Mouse (Mus musculus) hindbrain, embryonic 15.5 days (tissue): ENCODE results near the gene Creld1. TPM values are rescaled to one million over a fixed set of nuclear protein-coding genes. Genes with fewer than 3 reads are reported as not detected.

ENCODE experiments used
- ATAC-seq: fragments of 200-750 bp; cut with Nextera tagmentation; 2 replicates; pipeline ENCODE4 v1.8.0; 2017; ENCODE audit warnings: low read depth, moderate number of reproducible peaks, moderate TSS enrichment; ENCODE audit not compliant: low FRiP score
- H3K27ac ChIP-seq: fragments of 300-500 bp; sonication (generic); replicated peaks from 2 replicates; pipeline ENCODE4 v1.5.1; 2015; ENCODE audit warnings: mild to moderate bottlenecking, inconsistent platforms
- H3K27me3 ChIP-seq: fragments of 300-500 bp; sonication (generic); 2 replicates; pipeline ENCODE4 v1.6.1; 2015; ENCODE audit warnings: control low read depth, inconsistent platforms
- H3K36me3 ChIP-seq: fragments of 300-500 bp; sonication (generic); 2 replicates; pipeline ENCODE4 v1.6.1; 2015; ENCODE audit warnings: control low read depth, inconsistent platforms
- H3K4me1 ChIP-seq: fragments of 300-500 bp; sonication (generic); replicated peaks from 2 replicates; pipeline ENCODE4 v1.6.1; 2015; ENCODE audit warnings: control low read depth, inconsistent platforms
- H3K4me2 ChIP-seq: fragments of 300-500 bp; sonication (generic); 2 replicates; pipeline ENCODE4 v1.6.1; 2015; ENCODE audit warnings: moderate library complexity, mild to moderate bottlenecking, inconsistent platforms
- H3K4me3 ChIP-seq: fragments of 300-500 bp; sonication (generic); 2 replicates; pipeline ENCODE4 v1.5.1; 2015; ENCODE audit warnings: mild to moderate bottlenecking, inconsistent platforms
- H3K9ac ChIP-seq: fragments of 300-500 bp; sonication (generic); 2 replicates; pipeline ENCODE4 v1.6.1; 2015; ENCODE audit warnings: inconsistent platforms
- H3K9me3 ChIP-seq: fragments of 300-500 bp; sonication (generic); 2 replicates; pipeline ENCODE4 v1.6.1; 2016; ENCODE audit warnings: control low read depth, inconsistent platforms
- WGBS: fragments of 180-500 bp; shearing (Covaris S2); methylation state at CpG from one replicate; pipeline ENCODE4 v1.1.7; 2015; 5-methylcytosine and 5-hydroxymethylcytosine counted together
- polyA plus RNA-seq: library from polyadenylated mRNA; unstranded; fragments of >200 nt; fragmentation: Nextera tagmentation; extraction: Ambion mirVana; gene quantifications from 2 replicates; pipeline ENCODE4 v1.2.1, GENCODE M21; 2015

Gene Creld1
- polyA plus RNA-seq, result 77.8 and 92.7 TPM in 2 replicates

DNA sequence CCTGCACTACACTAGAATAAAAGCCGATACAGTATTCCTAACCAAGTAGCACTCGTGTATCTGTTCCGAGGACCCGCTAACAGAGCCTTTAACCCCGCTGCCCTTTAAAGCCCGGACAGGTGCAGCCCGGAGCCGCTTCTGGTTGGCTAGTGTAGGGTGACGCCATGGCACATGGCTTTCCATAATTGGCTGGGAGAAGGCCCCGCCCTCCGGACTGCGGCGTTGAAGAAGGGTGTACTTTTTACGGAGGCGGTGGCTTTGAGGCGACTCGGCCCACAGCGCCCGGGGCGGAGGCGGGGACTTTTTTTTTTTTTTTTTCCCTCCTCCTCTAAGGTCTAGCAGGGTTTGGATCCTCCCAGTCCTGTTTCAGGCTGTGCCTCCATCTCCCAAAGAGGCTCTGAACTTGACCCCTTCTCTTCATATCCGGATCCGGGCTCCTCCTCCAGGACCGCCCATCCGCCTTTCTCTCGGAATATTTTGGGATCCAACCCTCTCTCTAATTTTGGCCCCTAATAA lies at the start of gene Creld1:
Creld1 (plus strand) TSS at position 198 of the 516 bp plus-strand sequence.
- ATAC-seq, result peak; percentile 96
- peak within 1 kb of the TSS; percentile 90 for H3K4me2 ChIP-seq
- under 1% methylated on average over 26 of the region's 26 CpGs for WGBS
- peak within 1 kb of the TSS; percentile 94 for H3K27ac ChIP-seq
- H3K9me3 ChIP-seq, result no peaks in the 10 kb centered on the region
- H3K36me3 ChIP-seq, result peaks cover under 1% of the 10 kb centered on the region; the same call in 1 of the 2 replicates
- H3K4me1 ChIP-seq, result peaks cover 45% of the 10 kb centered on the region
- no peaks in the 10 kb centered on the region for H3K27me3 ChIP-seq
- H3K9ac ChIP-seq, result peak within 1 kb of the TSS; percentile 83
- H3K4me3 ChIP-seq, result peak within 1 kb of the TSS; percentile 66

DNA sequence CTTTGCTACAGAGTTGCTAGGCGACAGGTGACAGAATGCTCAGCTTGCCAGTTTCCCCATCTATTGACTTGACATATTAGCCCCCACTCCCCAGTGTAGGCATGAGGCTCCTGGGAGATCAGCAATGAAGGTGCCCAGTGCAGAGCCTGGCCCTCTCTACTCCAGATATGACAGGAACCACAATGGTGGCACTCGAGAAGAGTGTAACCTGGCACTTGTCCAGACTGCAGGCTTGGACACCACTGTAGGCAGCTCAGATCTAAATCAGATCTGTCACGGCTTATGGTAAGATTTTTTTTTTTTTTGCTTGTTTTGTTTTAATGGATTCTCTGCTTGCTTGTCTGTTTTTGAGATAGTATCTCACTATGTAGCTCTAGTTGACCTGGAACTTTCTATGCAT lies 49.4 kb upstream of the Creld1 start:
- no peak for ATAC-seq
- Histone ChIP-seq H3K27me3 (no peaks in the 10 kb centered on the region), H3K4me2 (no peak overlapping the region), H3K9ac (no peak overlapping the region), H3K4me3 (no peak overlapping the region), H3K27ac (no peak overlapping the region), H3K4me1 (no peaks in the 10 kb centered on the region), H3K36me3 (no peaks in the 10 kb centered on the region), H3K9me3 (no peaks in the 10 kb centered on the region)
- WGBS, result 75% methylated on average over 3 of the region's 3 CpGs

DNA sequence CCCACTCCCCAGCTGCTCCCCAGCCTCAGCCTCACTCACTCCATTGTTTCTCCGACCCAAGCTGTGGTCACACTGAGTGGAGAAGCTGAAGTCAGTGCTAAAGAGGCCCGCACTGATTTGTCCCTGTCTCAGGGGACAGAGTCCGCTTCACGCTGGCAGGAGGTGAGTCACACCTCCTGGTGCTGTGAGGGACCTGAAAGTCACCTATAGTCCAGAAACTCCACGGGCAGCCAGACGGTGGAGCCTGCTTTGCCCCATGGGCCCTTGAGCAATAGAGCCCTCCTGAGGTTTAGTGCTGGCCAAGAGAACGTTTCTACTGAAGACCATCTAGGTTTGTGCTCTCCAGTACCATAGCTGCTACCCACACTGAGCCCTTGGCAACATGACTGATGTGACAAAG lies 48.4 kb upstream of the Creld1 start:
- no peak overlapping the region for H3K9ac ChIP-seq
- H3K27me3 ChIP-seq, result no peaks in the 10 kb centered on the region
- ATAC-seq, result no peak
- H3K9me3 ChIP-seq, result no peaks in the 10 kb centered on the region
- no peak overlapping the region for H3K27ac ChIP-seq
- H3K4me1 ChIP-seq, result no peaks in the 10 kb centered on the region
- H3K4me3 ChIP-seq, result no peak overlapping the region
- no peaks in the 10 kb centered on the region for H3K36me3 ChIP-seq
- WGBS, result 77% methylated on average over 7 of the region's 7 CpGs
- H3K4me2 ChIP-seq, result no peak overlapping the region

DNA sequence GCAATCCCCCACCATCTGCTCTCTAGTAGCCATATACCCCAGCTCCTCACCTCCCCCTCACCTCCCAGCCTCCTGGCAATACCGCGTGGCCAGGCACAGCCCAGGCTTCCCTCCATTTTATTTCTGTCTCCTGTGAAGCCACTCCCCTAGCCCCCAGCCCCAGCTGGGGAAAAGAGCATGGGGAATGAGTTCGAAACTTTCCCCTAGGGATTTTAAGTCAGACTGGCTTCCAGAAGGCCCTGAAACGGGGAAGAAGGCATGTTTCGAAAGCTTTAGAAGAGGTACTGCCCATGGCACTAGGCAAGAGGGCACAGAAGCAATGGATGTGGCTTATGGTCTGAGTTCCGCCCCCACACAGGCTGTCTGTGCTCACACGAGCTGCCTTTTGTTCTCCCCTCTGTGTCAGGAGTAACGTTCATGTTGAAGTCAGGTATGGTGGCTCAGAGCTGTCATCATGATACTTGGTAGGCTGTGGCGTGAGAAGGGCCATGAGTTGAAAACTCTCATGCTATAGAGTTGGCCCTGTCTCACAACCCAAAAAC lies 47.4 kb upstream of the Creld1 start, which contains the start of gene Cidec:
Cidec (minus strand) TSS at position 97 of the 542 bp plus-strand sequence.
- 77% methylated on average over 9 of the region's 9 CpGs for WGBS
- H3K4me2 ChIP-seq, result no peak within 1 kb of the TSS
- no peak for ATAC-seq

DNA sequence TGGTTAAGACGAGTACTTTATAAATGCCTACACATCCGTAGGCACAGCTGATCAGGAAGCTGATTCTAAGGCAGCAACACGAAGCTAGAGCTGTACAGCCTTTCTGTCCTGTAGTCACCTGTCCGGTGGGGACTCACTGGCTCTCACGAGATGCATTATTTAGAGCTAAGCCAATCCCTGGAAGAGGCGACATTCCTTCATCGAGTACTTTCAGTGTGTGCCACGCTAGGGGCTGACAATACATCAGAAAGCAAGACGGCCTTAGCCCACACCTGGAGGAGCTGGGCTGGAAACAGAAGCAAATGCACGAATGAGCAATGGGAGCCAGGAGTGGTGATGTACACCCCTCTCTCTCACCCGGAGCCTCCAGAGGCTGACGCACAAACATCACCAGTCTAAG lies 46.0 kb upstream of the Creld1 start:
- Histone ChIP-seq H3K9me3 (no peaks in the 10 kb centered on the region), H3K36me3 (no peaks in the 10 kb centered on the region), H3K27me3 (no peaks in the 10 kb centered on the region), H3K9ac (no peak overlapping the region), H3K4me2 (no peak overlapping the region), H3K27ac (no peak overlapping the region), H3K4me1 (0 out of 2 replicates have a peak, but pooled peaks cover 4% of the 10 kb centered on the region), H3K4me3 (no peak overlapping the region)
- ATAC-seq, result no peak
- WGBS, result 76% methylated on average over 12 of the region's 12 CpGs

More for the DNA sequence above, 47.4 kb upstream of the Creld1 start, which contains the start of gene Cidec:
- H3K27me3 ChIP-seq, result no peaks in the 10 kb centered on the region
- H3K4me1 ChIP-seq, result no peaks in the 10 kb centered on the region
- H3K9me3 ChIP-seq, result no peaks in the 10 kb centered on the region
- no peak within 1 kb of the TSS for H3K4me3 ChIP-seq
- H3K27ac ChIP-seq, result no peak within 1 kb of the TSS
- no peak within 1 kb of the TSS for H3K9ac ChIP-seq
- H3K36me3 ChIP-seq, result no peaks in the 10 kb centered on the region

DNA sequence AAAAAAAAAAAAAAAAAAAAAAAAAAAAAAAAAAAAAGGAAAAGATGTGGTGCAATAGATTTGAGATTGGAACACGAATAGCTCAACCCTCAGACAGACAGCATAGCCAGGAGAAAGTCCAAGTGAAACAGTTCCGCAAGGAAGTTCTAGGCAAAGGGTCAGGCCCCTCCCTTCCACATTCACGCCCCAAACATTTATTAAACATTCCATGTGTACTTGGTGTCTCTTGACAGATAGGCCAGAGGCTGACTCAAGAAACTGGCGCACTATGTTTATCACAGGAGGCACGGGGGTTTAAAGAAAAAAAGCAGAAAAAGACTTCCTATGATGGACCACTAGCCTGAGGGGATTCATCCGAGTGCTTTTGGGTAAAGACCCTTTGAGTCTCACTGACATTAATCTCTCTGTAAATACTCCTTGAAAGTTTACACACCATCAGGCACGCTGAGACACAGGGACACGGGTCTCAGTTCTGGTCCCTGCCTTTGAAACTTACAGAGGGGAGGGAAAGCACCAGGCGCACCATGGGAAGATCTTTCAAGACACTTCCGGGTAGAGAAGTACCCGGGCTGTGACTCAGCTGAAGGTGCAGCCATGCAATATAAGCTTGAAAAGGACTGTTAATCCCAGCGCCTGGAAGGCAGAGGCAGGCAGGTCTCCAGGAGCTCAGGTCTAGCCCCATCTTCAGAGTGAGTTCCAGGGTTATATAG lies 44.2 kb upstream of the Creld1 start:
- 70% methylated on average over 12 of the region's 12 CpGs for WGBS
- H3K4me2 ChIP-seq, result no peak overlapping the region
- no peak overlapping the region for H3K4me3 ChIP-seq
- no peak overlapping the region for H3K9ac ChIP-seq
- H3K9me3 ChIP-seq, result no peaks in the 10 kb centered on the region
- no peak overlapping the region for H3K27ac ChIP-seq
- no peaks in the 10 kb centered on the region for H3K36me3 ChIP-seq
- ATAC-seq, result no peak
- no peaks in the 10 kb centered on the region for H3K27me3 ChIP-seq
- peaks cover 13% of the 10 kb centered on the region for H3K4me1 ChIP-seq

DNA sequence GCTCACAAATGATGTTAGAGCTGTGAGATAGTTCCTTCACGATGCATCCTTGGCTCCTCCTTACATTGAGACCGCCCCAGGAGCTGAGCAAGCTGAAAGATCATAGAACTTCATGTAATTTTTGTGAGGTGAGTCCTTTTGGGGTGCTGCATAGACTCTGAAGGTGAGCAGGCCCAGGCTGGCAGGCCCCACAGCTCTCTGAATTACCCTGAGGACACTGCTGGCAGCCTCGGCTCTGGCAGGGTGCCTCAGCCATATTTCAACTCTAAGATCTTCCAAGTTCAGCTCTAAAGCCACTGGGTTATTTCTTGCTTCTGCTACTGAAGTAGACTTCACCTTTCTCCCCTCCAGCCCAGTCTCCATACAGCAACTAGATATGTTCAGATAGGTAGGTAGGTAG lies 42.4 kb upstream of the Creld1 start:
- no peak for ATAC-seq
- Histone ChIP-seq H3K9ac (no peak overlapping the region), H3K9me3 (no peaks in the 10 kb centered on the region), H3K4me1 (peaks cover 17% of the 10 kb centered on the region), H3K27me3 (no peaks in the 10 kb centered on the region), H3K36me3 (no peaks in the 10 kb centered on the region), H3K4me2 (no peak overlapping the region), H3K4me3 (no peak overlapping the region), H3K27ac (no peak overlapping the region)
- 89% methylated on average over 3 of the region's 3 CpGs for whole genome bisulfite sequencing

DNA sequence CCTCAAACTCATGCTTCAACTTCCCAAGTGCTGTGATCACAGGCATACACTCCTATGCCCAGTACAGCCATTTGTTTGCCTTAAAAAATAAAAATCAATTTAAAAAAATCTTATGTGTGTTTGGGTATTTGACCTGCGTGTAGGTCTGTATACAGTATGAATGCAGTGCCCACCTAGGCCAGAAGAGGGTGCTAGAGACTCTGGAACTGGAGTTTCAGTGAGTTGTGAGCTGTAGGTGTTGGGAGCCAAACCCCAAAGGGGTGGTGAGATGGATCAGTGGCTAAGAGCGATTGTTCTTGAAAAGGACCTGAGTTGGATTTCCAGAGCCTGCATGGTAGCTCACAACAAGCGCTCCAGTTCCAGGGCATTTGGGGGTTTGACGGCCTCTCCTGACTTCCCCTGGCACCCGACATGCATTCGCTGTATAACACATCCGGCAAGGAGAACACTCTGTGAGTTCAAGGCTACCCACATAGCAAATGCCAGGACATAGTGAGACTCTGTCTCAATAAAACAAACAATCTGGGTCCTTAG lies 41.9 kb upstream of the Creld1 start:
- no peak for ATAC-seq
- Histone ChIP-seq H3K36me3 (no peaks in the 10 kb centered on the region), H3K4me2 (no peak overlapping the region), H3K27ac (no peak overlapping the region), H3K27me3 (no peaks in the 10 kb centered on the region), H3K9ac (no peak overlapping the region), H3K4me3 (no peak overlapping the region), H3K4me1 (peaks cover 17% of the 10 kb centered on the region), H3K9me3 (no peaks in the 10 kb centered on the region)
- 55% methylated on average over 7 of the region's 7 CpGs for WGBS

DNA sequence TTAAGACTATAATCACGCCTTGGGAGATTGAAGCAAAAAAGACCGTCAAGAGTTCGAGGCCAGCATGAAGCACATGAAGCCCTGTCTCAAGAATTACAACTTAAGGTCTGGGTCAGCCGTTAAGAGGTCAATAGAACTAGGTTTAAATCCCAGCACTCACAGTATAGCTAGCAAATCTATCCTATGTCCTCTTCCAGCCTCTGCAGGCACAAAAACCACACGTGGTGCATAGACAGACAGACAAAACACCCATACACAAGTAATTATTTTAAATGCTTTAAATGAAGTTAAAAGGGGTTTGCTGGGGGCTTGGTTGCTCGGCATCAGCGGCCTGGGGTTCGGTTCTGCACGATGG lies 41.0 kb upstream of the Creld1 start:
- Histone ChIP-seq H3K4me3 (peak overlapping the region; percentile 77), H3K9ac (peak overlapping the region; percentile 85), H3K4me2 (peak overlapping the region; percentile 75), H3K9me3 (no peaks in the 10 kb centered on the region), H3K27ac (peak overlapping the region; percentile 80), H3K27me3 (no peaks in the 10 kb centered on the region), H3K4me1 (peaks cover 17% of the 10 kb centered on the region), H3K36me3 (peaks cover 5% of the 10 kb centered on the region; the same call in 1 of the 2 replicates)
- peak; percentile 72 for ATAC-seq
- WGBS, result 43% methylated on average over 9 of the region's 9 CpGs

DNA sequence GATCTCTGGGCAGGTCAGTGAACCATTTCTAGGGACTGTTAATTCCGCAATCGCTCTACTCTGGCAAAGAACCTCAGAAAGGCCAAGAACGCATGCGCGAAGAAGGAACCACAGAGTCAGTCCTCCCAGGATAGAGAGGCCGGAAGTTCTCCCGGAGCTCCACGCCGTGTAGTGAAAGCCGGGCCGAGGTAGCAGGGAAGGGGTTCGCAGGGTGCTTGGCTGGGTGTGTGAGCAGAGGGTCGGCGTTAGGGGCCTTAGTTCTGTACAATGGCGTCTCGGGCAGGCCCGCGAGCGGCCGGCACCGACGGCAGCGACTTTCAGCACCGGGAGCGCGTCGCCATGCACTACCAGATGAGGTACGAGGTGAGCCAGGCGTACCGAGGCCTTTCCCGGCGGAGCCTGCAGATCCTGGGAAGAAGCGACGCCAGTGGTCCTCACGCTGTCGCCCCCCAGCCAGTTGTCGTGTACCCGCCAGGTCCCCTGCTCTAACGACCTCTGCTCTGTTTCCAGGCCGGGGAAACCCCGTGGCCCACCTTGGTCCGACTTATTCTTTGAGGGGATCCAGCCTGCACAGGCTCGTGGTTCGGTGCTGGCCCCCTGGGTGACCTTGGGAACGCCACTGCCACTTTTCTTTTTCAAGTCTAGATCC lies 40.5 kb upstream of the Creld1 start, which contains the start of gene Jagn1:
Jagn1 (plus strand) TSS at position 128 of the 649 bp plus-strand sequence.
- Histone ChIP-seq H3K4me2 (peak within 1 kb of the TSS; percentile 75), H3K36me3 (peaks cover 10% of the 10 kb centered on the region), H3K4me3 (peak within 1 kb of the TSS; percentile 77), H3K27me3 (no peaks in the 10 kb centered on the region), H3K9ac (peak within 1 kb of the TSS; percentile 85), H3K27ac (peak within 1 kb of the TSS; percentile 80), H3K9me3 (no peaks in the 10 kb centered on the region), H3K4me1 (peaks cover 17% of the 10 kb centered on the region)
- ATAC-seq, result peak; percentile 96
- under 1% methylated on average over 45 of the region's 45 CpGs for WGBS

DNA sequence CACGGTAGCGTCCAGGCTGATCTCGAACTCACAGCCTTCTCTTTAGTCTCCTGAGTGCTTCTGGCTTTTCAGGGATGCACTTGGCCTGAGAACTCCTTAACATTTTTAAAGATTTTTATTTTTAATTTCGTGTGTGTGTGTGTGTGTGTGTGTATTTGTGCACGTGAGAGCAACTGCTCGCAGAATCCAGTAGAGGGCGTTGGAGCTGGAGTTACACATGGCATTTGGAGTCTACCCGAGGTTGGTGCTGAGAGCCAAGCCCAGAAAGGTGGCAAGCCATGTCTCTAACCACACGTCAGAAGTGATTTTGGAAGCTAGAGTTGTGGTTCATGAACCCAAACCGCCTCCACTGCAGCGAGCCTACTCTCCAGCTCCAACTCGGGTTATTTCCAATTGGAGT lies 40.0 kb upstream of the Creld1 start:
- Histone ChIP-seq H3K9me3 (no peaks in the 10 kb centered on the region), H3K36me3 (peaks cover 15% of the 10 kb centered on the region), H3K4me2 (peak overlapping the region; percentile 75), H3K9ac (peak overlapping the region; percentile 85), H3K27me3 (no peaks in the 10 kb centered on the region), H3K27ac (peak overlapping the region; percentile 80), H3K4me1 (peaks cover 17% of the 10 kb centered on the region), H3K4me3 (peak overlapping the region; percentile 77)
- no peak for ATAC-seq
- WGBS, result 48% methylated on average over 12 of the region's 12 CpGs
